Mouse (Mus musculus) CH12.LX (cell line): ENCODE measurements around the gene Tent5c. TPM values are rescaled to one million over a fixed set of nuclear protein-coding genes. Genes with fewer than 3 reads are reported as not detected.

Experiments used
- DNase-seq: peaks from one replicate; pipeline ENCODE4 v3.0.0-alpha.2; 2013; ENCODE audit errors: extremely low read depth
- H3K27ac ChIP-seq: 2 replicates; pipeline ENCODE4 v1.5.1; 2012; ENCODE audit warnings: low read depth, mild to moderate bottlenecking, control low read depth, moderate library complexity; ENCODE audit not compliant: insufficient read depth
- H3K27me3 ChIP-seq: replicated peaks from 2 replicates; pipeline ENCODE3; 2012; ENCODE audit warnings: inconsistent platforms
- H3K36me3 ChIP-seq, 2 experiments: replicated peaks in 1 of 2; 2 replicates each; pipeline versions ENCODE3 to v1.6.1; 2012; ENCODE audit warnings: inconsistent platforms in 1 of 2, low read length in 1 of 2, mild to moderate bottlenecking in 1 of 2, mixed read lengths in 1 of 2, moderate library complexity in 1 of 2; ENCODE audit not compliant: control insufficient read depth in 1 of 2, insufficient read depth in 1 of 2
- H3K4me1 ChIP-seq, 2 experiments: 2 replicates each; pipeline ENCODE4 v1.6.1; 2012; ENCODE audit warnings: inconsistent platforms in 1 of 2, moderate library complexity in 1 of 2; ENCODE audit not compliant: insufficient read depth in 2 of 2, control insufficient read depth in 1 of 2
- H3K4me2 ChIP-seq: 2 replicates; pipeline ENCODE4 v1.6.1; 2012; ENCODE audit warnings: low read depth, mild to moderate bottlenecking, control low read depth; ENCODE audit not compliant: poor library complexity, insufficient read depth, severe bottlenecking
- H3K4me3 ChIP-seq, 3 experiments: fragments of 150-350 bp in 1 of 3; sonication (generic) in 1 of 3; replicated peaks in 1 of 3; 2 replicates each; pipeline versions ENCODE3 to v1.5.1; 2011 to 2012; ENCODE audit warnings: low read depth in 2 of 3, low read length in 2 of 3, mild to moderate bottlenecking in 2 of 3, moderate library complexity in 2 of 3, control low read depth in 1 of 3, improper control_type of control experiment in 1 of 3, inconsistent platforms in 1 of 3, mixed read lengths in 1 of 3; ENCODE audit not compliant: poor library complexity in 1 of 3
- H3K79me2 ChIP-seq: replicated peaks from 2 replicates; pipeline ENCODE4 v1.6.1; 2012; ENCODE audit warnings: mild to moderate bottlenecking, moderate library complexity; ENCODE audit not compliant: control insufficient read depth, poor library complexity, insufficient read depth, severe bottlenecking; ENCODE audit errors: extremely low read depth
- H3K9ac ChIP-seq: 2 replicates; pipeline ENCODE4 v1.6.1; 2012; ENCODE audit warnings: low read depth, mild to moderate bottlenecking, control low read depth, moderate library complexity; ENCODE audit not compliant: insufficient read depth
- H3K9me3 ChIP-seq: replicated peaks from 2 replicates; pipeline ENCODE3; 2012; ENCODE audit warnings: low read length, inconsistent platforms, mixed read lengths
- BHLHE40 ChIP-seq: IDR thresholded peaks from 2 replicates; pipeline ENCODE4 v1.6.1; 2011; ENCODE audit warnings: mild to moderate bottlenecking, low read depth, low read length, improper control_type of control experiment
- CHD2 ChIP-seq: IDR thresholded peaks from 2 replicates; pipeline ENCODE4 v1.6.1; 2011; ENCODE audit warnings: low read length, improper control_type of control experiment
- CTCF ChIP-seq, 2 experiments: IDR thresholded peaks in 1 of 2; conservative IDR thresholded peaks in 1 of 2; 2 replicates each; pipeline ENCODE4 v1.5.1; 2011 to 2012; ENCODE audit warnings: low read depth in 2 of 2, low read length in 2 of 2, improper control_type of control experiment in 1 of 2, inconsistent platforms in 1 of 2, mild to moderate bottlenecking in 1 of 2, moderate library complexity in 1 of 2
- ELF1 ChIP-seq: IDR thresholded peaks from 2 replicates; pipeline ENCODE4 v1.6.1; 2014; ENCODE audit warnings: low read depth, mild to moderate bottlenecking, inconsistent platforms, low read length, improper control_type of control experiment
- GABPA ChIP-seq: IDR thresholded peaks from 2 replicates; pipeline ENCODE4 v1.6.1; 2012; ENCODE audit warnings: low read depth, low read length, improper control_type of control experiment, inconsistent platforms; ENCODE audit not compliant: insufficient replicate concordance
- HCFC1 ChIP-seq: IDR thresholded peaks from 2 replicates; pipeline ENCODE4 v1.6.1; 2012; ENCODE audit warnings: low read depth, mild to moderate bottlenecking, inconsistent platforms, low read length, improper control_type of control experiment
- IRF4 ChIP-seq: IDR thresholded peaks from 2 replicates; pipeline ENCODE4 v1.6.1; 2014; ENCODE audit warnings: low read depth, mild to moderate bottlenecking, inconsistent platforms, low read length, improper control_type of control experiment
- JUND ChIP-seq: conservative IDR thresholded peaks from 2 replicates; pipeline ENCODE4 v1.6.1; 2011; ENCODE audit warnings: low read depth, low read length, improper control_type of control experiment
- KAT2A ChIP-seq: IDR thresholded peaks from 2 replicates; pipeline ENCODE4 v1.6.1; 2012; ENCODE audit warnings: low read length, improper control_type of control experiment, inconsistent platforms; ENCODE audit not compliant: insufficient replicate concordance
- MAZ ChIP-seq: IDR thresholded peaks from 2 replicates; pipeline ENCODE4 v1.6.1; 2012; ENCODE audit warnings: low read depth, mild to moderate bottlenecking, inconsistent platforms, low read length, improper control_type of control experiment, moderate library complexity
- MXI1 ChIP-seq: IDR thresholded peaks from 2 replicates; pipeline ENCODE4 v1.6.1; 2011; ENCODE audit warnings: mild to moderate bottlenecking, low read depth, low read length, improper control_type of control experiment
- NELFE ChIP-seq: IDR thresholded peaks from 2 replicates; pipeline ENCODE4 v1.6.1; 2011; ENCODE audit warnings: low read depth, low read length, improper control_type of control experiment
- PAX5 ChIP-seq: IDR thresholded peaks from 2 replicates; pipeline ENCODE4 v1.6.1; 2012; ENCODE audit warnings: low read length, inconsistent platforms, mixed read lengths
- POLR2AphosphoS2 ChIP-seq: IDR thresholded peaks from 2 replicates; pipeline ENCODE4 v1.6.1; 2011; ENCODE audit warnings: low read depth, low read length, improper control_type of control experiment
- RAD21 ChIP-seq: IDR thresholded peaks from 2 replicates; pipeline ENCODE4 v1.6.1; 2011; ENCODE audit warnings: low read depth, mild to moderate bottlenecking, low read length, improper control_type of control experiment, moderate library complexity
- SIN3A ChIP-seq: IDR thresholded peaks from 2 replicates; pipeline ENCODE4 v1.6.1; 2012; ENCODE audit warnings: low read length, improper control_type of control experiment, inconsistent platforms
- SMC3 ChIP-seq: IDR thresholded peaks from 2 replicates; pipeline ENCODE4 v1.6.1; 2011; ENCODE audit warnings: low read depth, low read length, improper control_type of control experiment
- TBP ChIP-seq: conservative IDR thresholded peaks from 2 replicates; pipeline ENCODE4 v1.6.1; 2011; ENCODE audit warnings: low read depth, low read length, improper control_type of control experiment
- TCF12 ChIP-seq: IDR thresholded peaks from 2 replicates; pipeline ENCODE4 v1.6.1; 2014; ENCODE audit warnings: low read depth, mild to moderate bottlenecking, inconsistent platforms, low read length, improper control_type of control experiment
- UBTF ChIP-seq: IDR thresholded peaks from 2 replicates; pipeline ENCODE4 v1.6.1; 2012; ENCODE audit warnings: low read depth, mild to moderate bottlenecking, inconsistent platforms, low read length, improper control_type of control experiment, moderate library complexity
- USF1 ChIP-seq: IDR thresholded peaks from 2 replicates; pipeline ENCODE4 v1.6.1; 2014; ENCODE audit warnings: low read depth, mild to moderate bottlenecking, inconsistent platforms, low read length, improper control_type of control experiment
- ZC3H11A ChIP-seq: IDR thresholded peaks from 2 replicates; pipeline ENCODE4 v1.6.1; 2012; ENCODE audit warnings: low read depth, mild to moderate bottlenecking, inconsistent platforms, low read length, improper control_type of control experiment
- ZKSCAN1 ChIP-seq: IDR thresholded peaks from 2 replicates; pipeline ENCODE4 v1.6.1; 2012; ENCODE audit warnings: low read depth, inconsistent platforms, low read length, improper control_type of control experiment, borderline replicate concordance
- ZNF384 ChIP-seq: IDR thresholded peaks from 2 replicates; pipeline ENCODE4 v1.6.1; 2012; ENCODE audit warnings: low read depth, low read length, improper control_type of control experiment, inconsistent platforms
- dilution Hi-C: fragments of 300-500 bp; cut with MboI; formaldehyde crosslinking; loops from 2 replicates; pipeline ENCODE4 v1.14.3; 2020; ENCODE audit warnings: low sequenced_read_pairs; ENCODE audit not compliant: extremely low pct_unique_long_range_greater_than_20kb, extremely low pct_ligation_motif_present
- in situ Hi-C: fragments of 300-500 bp; cut with MboI; formaldehyde crosslinking; loops from 3 replicates; pipeline ENCODE4 v1.14.3; 2019; ENCODE audit warnings: low sequenced_read_pairs, low pct_ligation_motif_present, low pct_unique_long_range_greater_than_20kb, mixed read lengths
- polyA plus RNA-seq: library from polyadenylated mRNA; unstranded; fragments of >175 nt; gene quantifications from 2 replicates; pipeline ENCODE4 v1.2.1, GENCODE M21; 2012; ENCODE audit warnings: low read depth; ENCODE audit not compliant: insufficient read length
- total RNA-seq, 2 experiments: library from RNA; depleted of rRNA; stranded (reverse); fragments of 300-350 nt in 1 of 2; fragments of >200 nt in 1 of 2; gene quantifications; 2 replicates each; pipeline ENCODE4 v1.2.3; 2012 to 2014

Gene Tent5c
- total and polyA plus RNA-seq, 3 experiments: 10.6 to 18.7 (median 12.3) TPM

DNA sequence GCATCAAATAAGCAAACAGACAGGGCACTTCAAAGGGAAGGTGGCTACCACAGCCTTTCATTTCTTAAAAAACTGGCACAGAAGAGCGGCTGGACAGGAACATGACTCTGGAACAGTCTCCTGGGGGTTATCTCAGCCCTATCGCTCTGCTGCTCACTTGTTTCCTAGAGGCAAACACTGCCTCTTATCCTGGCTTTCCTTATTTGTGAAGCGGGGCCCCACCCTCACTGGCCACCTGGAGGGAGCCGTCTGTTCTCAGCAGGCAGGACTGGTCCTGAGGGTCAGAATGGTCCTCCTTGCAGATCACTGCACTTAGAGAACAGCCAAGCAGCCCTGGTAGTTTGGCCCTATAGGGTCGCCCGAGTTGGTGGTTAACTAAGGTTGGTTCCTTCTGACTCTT lies 61.6 kb downstream of the Tent5c start:
- H3K27me3 ChIP-seq: no peaks in the 10 kb centered on the region
- no peak for DNase-seq
- in situ Hi-C loops: no loop called here
- dilution Hi-C loops: no loop called here
- no peaks in the 10 kb centered on the region for H3K79me2 ChIP-seq
- no peak overlapping the region for H3K9ac ChIP-seq
- H3K36me3 ChIP-seq: no peaks in the 10 kb centered on the region
- no peaks in the 10 kb centered on the region for H3K9me3 ChIP-seq
- H3K4me2 ChIP-seq: no peak overlapping the region
- TF ChIP-seq GABPA (no peak), PAX5 (no peak), ZKSCAN1 (no peak), POLR2AphosphoS2 (no peak), KAT2A (no peak), IRF4 (no peak), CHD2 (no peak), RAD21 (no peak), HCFC1 (no peak), SMC3 (no peak), JUND (no peak)
- H3K4me1 ChIP-seq: peaks cover 24 to 66% of the 10 kb centered on the region in 2 experiments
- H3K27ac ChIP-seq: no peak overlapping the region
- H3K4me3 ChIP-seq: no peak overlapping the region

DNA sequence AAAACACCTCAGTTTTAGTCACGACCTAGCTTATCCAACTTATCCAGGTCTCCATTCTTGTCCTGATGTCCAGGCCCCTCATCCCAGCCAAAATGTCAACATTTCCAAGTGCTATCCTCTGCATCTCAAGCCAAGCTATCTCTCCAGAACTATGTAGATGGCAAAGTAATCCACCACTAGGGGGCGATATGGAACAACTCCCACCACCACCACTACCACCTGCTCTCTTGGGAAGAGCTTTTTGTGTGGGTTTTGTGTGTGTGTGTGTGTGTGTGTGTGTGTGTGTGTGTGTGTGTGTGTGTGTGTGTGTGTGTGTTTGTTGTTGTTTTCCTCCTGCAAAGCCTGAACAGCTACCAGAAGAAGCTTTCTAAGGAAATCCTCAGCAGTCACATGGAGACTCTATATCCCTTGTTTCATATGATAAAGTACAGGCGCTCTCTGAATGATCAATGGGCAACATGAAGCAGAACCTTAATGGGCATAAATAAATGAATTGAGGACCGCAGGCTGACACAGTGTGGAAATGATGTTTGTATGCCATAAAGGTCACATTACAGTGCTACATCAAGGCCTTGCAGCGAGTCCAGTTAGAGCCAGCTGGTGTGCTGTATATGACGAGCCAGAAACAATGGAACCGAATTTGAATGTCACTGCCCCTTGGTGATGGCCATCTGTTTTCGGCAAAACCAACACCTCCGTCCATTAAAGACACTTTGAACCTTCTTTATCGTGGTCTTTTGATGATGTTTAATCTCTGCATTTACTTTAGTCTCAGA lies 66.5 kb downstream of the Tent5c start:
- no peaks in the 10 kb centered on the region for H3K9me3 ChIP-seq
- peak; percentile 77 for DNase-seq
- in situ Hi-C loops (loop anchor here (5.0 to 25.0 kb wide), 2 partner anchors 65 to 265 kb away; partner anchors contain the start of genes Man1a2 and Tent5c), dilution Hi-C loops (no loop called here)
- H3K36me3 ChIP-seq: no peaks in the 10 kb centered on the region
- H3K27ac ChIP-seq: no peak overlapping the region
- no peak overlapping the region for H3K4me3 ChIP-seq
- H3K4me1 ChIP-seq: peaks cover 19 to 52% of the 10 kb centered on the region in 2 experiments
- no peak overlapping the region for H3K9ac ChIP-seq
- H3K4me2 ChIP-seq: no peak overlapping the region
- TF ChIP-seq BHLHE40 (0 out of 2 replicates have a peak, but pooled peaks have one; percentile 8), ELF1 (no peak), CTCF (conservative IDR thresholded peaks at IDR 0.05 in 1 of 2, IDR thresholded peaks at IDR 0.05 in 1 of 2; ENCODE audit: low read depth in 2 of 2, low read length in 2 of 2) (peak; percentile 57 to 81; a peak in 3 of 4 replicates), SMC3 (peak; percentile 88), RAD21 (peak; percentile 74), IRF4 (peak; percentile 46; the same call in 1 of the 2 replicates), USF1 (no peak), ZNF384 (no peak), TBP (no peak), NELFE (no peak), JUND (0 out of 2 replicates have a peak, but pooled peaks have one; percentile 8), ZC3H11A (peak; percentile 67), SIN3A (no peak), UBTF (no peak), CHD2 (no peak), TCF12 (peak; percentile 50; the same call in 1 of the 2 replicates), MXI1 (no peak), ZKSCAN1 (no peak), MAZ (no peak)
- no peaks in the 10 kb centered on the region for H3K27me3 ChIP-seq
- no peaks in the 10 kb centered on the region for H3K79me2 ChIP-seq
